In the genomic region with DNA sequence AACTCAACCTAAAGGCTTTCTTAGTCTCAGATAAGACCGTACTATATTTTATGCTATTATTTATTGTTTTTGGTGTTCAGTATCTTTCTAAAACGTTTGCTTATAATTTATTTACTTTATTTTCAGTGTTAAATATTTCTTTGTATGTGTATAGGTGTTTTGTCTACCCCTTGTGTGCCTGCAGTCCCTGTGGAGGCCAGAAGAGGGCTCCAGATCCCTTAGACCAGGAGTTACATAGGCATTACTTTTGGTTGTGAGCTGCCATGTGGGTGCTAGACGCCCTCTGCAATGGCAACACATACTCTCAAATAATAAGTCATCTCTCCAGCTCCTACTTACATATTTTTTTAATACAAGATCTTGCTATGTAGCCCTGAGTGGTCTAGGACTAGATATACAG, we compare ENCODE assay signal across 15 mouse cellular contexts. TPM values are rescaled to one million over a fixed set of nuclear protein-coding genes. Genes with fewer than 3 reads are reported as not detected.
DNase-seq lines count a peak whose midpoint lies in the region; ATAC-seq and TF ChIP-seq lines count a peak whose summit lies in the region.
"Had no signal": no experiment of that assay in that cellular context is flagged by ENCODE, and none has a peak within 500 bp of the region (broad histone marks: within the 10 kb centered on the region; RNA-seq: fewer than 3 reads in every experiment).

No protein-coding gene starts in this region.

- no peak for TF ChIP-seq EP300 in MEL (IDR thresholded peaks at IDR 0.05; ENCODE audit: low read depth in 1 of 2, low read length in 2 of 2)

- peak; percentile 20; the same call in 1 of the 2 replicates for TF ChIP-seq CTCF in forebrain, postnatal 0 days (IDR thresholded peaks at IDR 0.05; ENCODE audit: low read depth)
- TF ChIP-seq CTCF in lung, embryonic 14.5 days (IDR thresholded peaks at IDR 0.05; ENCODE audit: low read depth), result peak; percentile 42
- TF ChIP-seq CTCF in MEL (IDR thresholded peaks at IDR 0.05 in 2 of 3, conservative IDR thresholded peaks at IDR 0.05 in 1 of 3; ENCODE audit: control insufficient read depth in 1 of 3, insufficient read depth in 1 of 3, low read depth in 2 of 3, low read length in 3 of 3, poor library complexity in 1 of 3, severe bottlenecking in 1 of 3), result peak; percentile 60 to 68 (median 67)

- TF ChIP-seq POLR2A in MEL (IDR thresholded peaks at IDR 0.05; ENCODE audit: control insufficient read depth in 1 of 2, insufficient read depth in 1 of 2, low read depth in 1 of 2, low read length in 2 of 2, poor library complexity in 1 of 2), result no peak

- H3K27ac ChIP-seq in forebrain, postnatal 0 days (ENCODE audit: low read depth, low read length), result no peak overlapping the region
- no peak overlapping the region for H3K27ac ChIP-seq in forebrain, embryonic 11.5 days (ENCODE audit: low read depth, low read length)
- no peak overlapping the region for H3K27ac ChIP-seq in lung, embryonic 14.5 days (ENCODE audit: low read depth)
- no peak overlapping the region for H3K27ac ChIP-seq in MEL (ENCODE audit: control insufficient read depth, low read depth, low read length)
- H3K27ac ChIP-seq: neural tube, embryonic 13.5 days had no signal

- no peaks in the 10 kb centered on the region for H3K27me3 ChIP-seq in forebrain, postnatal 0 days (ENCODE audit: insufficient read depth, low read length)
- H3K27me3 ChIP-seq in forebrain, embryonic 11.5 days (ENCODE audit: control insufficient read depth, insufficient read depth, low read length), result no peaks in the 10 kb centered on the region
- H3K27me3 ChIP-seq in lung, embryonic 14.5 days (ENCODE audit: insufficient read depth, low read length), result no peaks in the 10 kb centered on the region
- no peaks in the 10 kb centered on the region; a peak in 1 of 4 replicates for H3K27me3 ChIP-seq in MEL (ENCODE audit: control insufficient read depth in 1 of 2, insufficient read depth in 2 of 2, low read length in 2 of 2)
- H3K27me3 ChIP-seq: neural tube, embryonic 13.5 days had no signal

- no peaks in the 10 kb centered on the region for H3K9me3 ChIP-seq in forebrain, postnatal 0 days (ENCODE audit: low read length)
- no peaks in the 10 kb centered on the region for H3K9me3 ChIP-seq in forebrain, embryonic 11.5 days (ENCODE audit: control insufficient read depth, low read length)
- no peaks in the 10 kb centered on the region for H3K9me3 ChIP-seq in lung, embryonic 14.5 days (ENCODE audit: low read depth, low read length)
- no peaks in the 10 kb centered on the region for H3K9me3 ChIP-seq in MEL (replicated peaks; ENCODE audit: insufficient read depth, low read length)
- H3K9me3 ChIP-seq: neural tube, embryonic 13.5 days had no signal

- peak; percentile 62 for TF ChIP-seq RAD21 in MEL (IDR thresholded peaks at IDR 0.05; ENCODE audit: low read depth, low read length)

- DNase-seq in forebrain, postnatal 0 days, result no peak
- DNase-seq in forebrain, embryonic 11.5 days (ENCODE audit: low spot score), result no peak
- DNase-seq in lung, embryonic 14.5 days, result no peak
- DNase-seq in lung, postnatal 25 days (ENCODE audit: low spot score), result no peak
- DNase-seq in MEL (ENCODE audit: low read depth, low spot score), result peak; percentile 54
- no peak for DNase-seq in gastrocnemius, postnatal 4 days (ENCODE audit: low spot score in 2 of 2)
- DNase-seq: adrenal gland, postnatal 25 days; cerebellum, postnatal 14 days; gastrocnemius, postnatal 25 days; heart, postnatal 4 days; kidney, adult 9 months had no signal

- no peaks in the 10 kb centered on the region for H3K79me2 ChIP-seq in MEL (ENCODE audit: control insufficient read depth, insufficient read depth, low read length, poor library complexity)

- ATAC-seq in forebrain, postnatal 0 days, result no peak
- no peak for ATAC-seq in forebrain, embryonic 11.5 days (replicated peaks; ENCODE audit: low FRiP score)
- ATAC-seq in lung, embryonic 14.5 days (ENCODE audit: insufficient read depth), result no peak
- peak; percentile 74 for ATAC-seq in megakaryocyte progenitor cell, adult 5-6 weeks (replicated peaks; ENCODE audit: poor library complexity)
- ATAC-seq in activated CD4-positive, CD25-positive, alpha-beta regulatory T cell, adult 4 months, result no peak

- no peaks in the 10 kb centered on the region for H3K36me3 ChIP-seq in forebrain, postnatal 0 days (ENCODE audit: insufficient read depth)
- no peaks in the 10 kb centered on the region for H3K36me3 ChIP-seq in forebrain, embryonic 11.5 days (ENCODE audit: control insufficient read depth, insufficient read depth, low read length)
- H3K36me3 ChIP-seq in lung, embryonic 14.5 days (ENCODE audit: insufficient read depth), result no peaks in the 10 kb centered on the region
- H3K36me3 ChIP-seq in MEL (ENCODE audit: control insufficient read depth in 1 of 2, insufficient read depth in 2 of 2, low read length in 2 of 2), result no peaks in the 10 kb centered on the region
- H3K36me3 ChIP-seq: neural tube, embryonic 13.5 days had no signal

- H3K4me1 ChIP-seq in forebrain, postnatal 0 days (ENCODE audit: insufficient read depth), result no peaks in the 10 kb centered on the region
- H3K4me1 ChIP-seq in forebrain, embryonic 11.5 days (replicated peaks; ENCODE audit: control insufficient read depth, insufficient read depth, low read length), result no peaks in the 10 kb centered on the region
- no peaks in the 10 kb centered on the region for H3K4me1 ChIP-seq in lung, embryonic 14.5 days (ENCODE audit: insufficient read depth)
- no peaks in the 10 kb centered on the region for H3K4me1 ChIP-seq in MEL (ENCODE audit: control insufficient read depth in 1 of 2, insufficient read depth in 2 of 2, low read length in 2 of 2)
- H3K4me1 ChIP-seq: neural tube, embryonic 13.5 days had no signal

- 61% methylated on average over 3 of the region's 3 CpGs for WGBS in forebrain, postnatal 0 days
- 59% methylated on average over 3 of the region's 3 CpGs for WGBS in forebrain, embryonic 11.5 days
- WGBS in lung, embryonic 14.5 days, result 48% methylated on average over 3 of the region's 3 CpGs

- no peak overlapping the region for H3K4me3 ChIP-seq in forebrain, postnatal 0 days (ENCODE audit: low read depth, low read length)
- no peak overlapping the region for H3K4me3 ChIP-seq in forebrain, embryonic 11.5 days (ENCODE audit: low read depth, low read length)
- H3K4me3 ChIP-seq in lung, embryonic 14.5 days (ENCODE audit: low read depth, low read length), result no peak overlapping the region
- H3K4me3 ChIP-seq in MEL (ENCODE audit: control insufficient read depth in 1 of 2, insufficient read depth in 1 of 2, low read depth in 2 of 2, low read length in 2 of 2), result no peak overlapping the region
- H3K4me3 ChIP-seq: neural tube, embryonic 13.5 days had no signal

- no peak overlapping the region for H3K9ac ChIP-seq in forebrain, postnatal 0 days
- H3K9ac ChIP-seq in forebrain, embryonic 11.5 days (ENCODE audit: low read length), result no peak overlapping the region
- H3K9ac ChIP-seq in lung, embryonic 14.5 days, result no peak overlapping the region
- no peak overlapping the region for H3K9ac ChIP-seq in MEL (ENCODE audit: control insufficient read depth, low read depth, low read length, poor library complexity, severe bottlenecking)
- H3K9ac ChIP-seq: neural tube, embryonic 13.5 days had no signal

- H3K4me2 ChIP-seq in forebrain, postnatal 0 days (ENCODE audit: low read depth), result no peak overlapping the region
- no peak overlapping the region for H3K4me2 ChIP-seq in forebrain, embryonic 11.5 days (ENCODE audit: low read depth, low read length, severe bottlenecking)
- H3K4me2 ChIP-seq in lung, embryonic 14.5 days, result no peak overlapping the region
- H3K4me2 ChIP-seq: neural tube, embryonic 13.5 days had no signal

RNA-seq across cellular contexts. Expression of gene Cars, which starts 12.3 kb away (rescaled TPM):
- 51.5 and 68.1 TPM in 2 replicates for total RNA-seq in forebrain, postnatal 0 days (2014; rRNA removed)
- 58.2 and 74.9 TPM in 2 replicates for polyA plus RNA-seq in forebrain, postnatal 0 days (2015; fragmentation: Nextera tagmentation; extraction: Ambion mirVana)
- polyA plus RNA-seq in forebrain, embryonic 11.5 days (2014; fragmentation: Nextera tagmentation; extraction: Ambion mirVana), result 72.6 and 83.1 TPM in 2 replicates
- polyA plus RNA-seq in lung, embryonic 14.5 days (2014; fragmentation: Nextera tagmentation; extraction: Ambion mirVana), result 59.8 and 65.9 TPM in 2 replicates
- 40.8 and 62.2 TPM in 2 replicates for total RNA-seq in MEL (2012; rRNA removed)
- 10 to 100 TPM in 1 of 2 experiments, not detected in 1; 73.5 TPM for polyA plus RNA-seq in MEL (2012; ENCODE audit: insufficient read depth in 1 of 2, insufficient read length in 2 of 2, low read depth in 1 of 2, low replicate concordance in 2 of 2, missing spikeins in 1 of 2)
- 40.3 and 55.4 TPM in 2 replicates for total RNA-seq in megakaryocyte progenitor cell, adult 5-6 weeks (2015)
- 47.5 and 74.5 TPM in 2 replicates for total RNA-seq in megakaryocyte progenitor cell, adult 5-6 weeks (2017)
- 10 to 100 TPM; 26.1 to 30.4 TPM for polyA plus RNA-seq in activated CD4-positive, CD25-positive, alpha-beta regulatory T cell, adult 4 months (2017; shearing (Covaris generic))
- total RNA-seq in gastrocnemius, postnatal 4 days (2021), result 10 to 100 TPM; 45.7 to 48.3 TPM

RNA-seq across cellular contexts. Expression of gene Tnfrsf26, which starts 16.3 kb away (rescaled TPM):
- 0.10 and 0.46 TPM in 2 replicates for total RNA-seq in forebrain, postnatal 0 days (2014; rRNA removed)
- 0.11 and 0.16 TPM in 2 replicates for polyA plus RNA-seq in forebrain, postnatal 0 days (2015; fragmentation: Nextera tagmentation; extraction: Ambion mirVana)
- 0.17 and 0.48 TPM in 2 replicates for polyA plus RNA-seq in forebrain, embryonic 11.5 days (2014; fragmentation: Nextera tagmentation; extraction: Ambion mirVana)
- 0.11 and 0.24 TPM in 2 replicates for polyA plus RNA-seq in lung, embryonic 14.5 days (2014; fragmentation: Nextera tagmentation; extraction: Ambion mirVana)
- total RNA-seq in MEL (2012; rRNA removed), result 0.42 and 0.52 TPM in 2 replicates
- under 1 TPM in 1 of 2 experiments, not detected in 1; 0.50 TPM for polyA plus RNA-seq in MEL (2012; ENCODE audit: insufficient read depth in 1 of 2, insufficient read length in 2 of 2, low read depth in 1 of 2, low replicate concordance in 2 of 2, missing spikeins in 1 of 2)
- total RNA-seq in megakaryocyte progenitor cell, adult 5-6 weeks (2015), result 28.1 and 31.6 TPM in 2 replicates
- 20.1 and 20.5 TPM in 2 replicates for total RNA-seq in megakaryocyte progenitor cell, adult 5-6 weeks (2017)
- polyA plus RNA-seq in activated CD4-positive, CD25-positive, alpha-beta regulatory T cell, adult 4 months (2017; shearing (Covaris generic)), result 100 to 1,000 TPM in 1 of 2 experiments, 10 to 100 TPM in 1; 96.1 to 107 TPM
- total RNA-seq in gastrocnemius, postnatal 4 days (2021), result under 1 TPM; 0.49 to 0.75 TPM
- total RNA-seq: left cerebral cortex, postnatal 25 days had no signal

RNA-seq across cellular contexts. Expression of gene Tnfrsf22, which starts 37.2 kb away (rescaled TPM):
- 1.3 and 1.8 TPM in 2 replicates for total RNA-seq in forebrain, postnatal 0 days (2014; rRNA removed)
- polyA plus RNA-seq in forebrain, postnatal 0 days (2015; fragmentation: Nextera tagmentation; extraction: Ambion mirVana), result 3.6 and 4.9 TPM in 2 replicates
- polyA plus RNA-seq in forebrain, embryonic 11.5 days (2014; fragmentation: Nextera tagmentation; extraction: Ambion mirVana), result 8.1 and 9.8 TPM in 2 replicates
- polyA plus RNA-seq in lung, embryonic 14.5 days (2014; fragmentation: Nextera tagmentation; extraction: Ambion mirVana), result 9.3 and 13.6 TPM in 2 replicates
- total RNA-seq in MEL (2012; rRNA removed), result 0.10 and 0.23 TPM in 2 replicates
- 1 to 10 TPM in 1 of 2 experiments, not detected in 1; 1.1 TPM for polyA plus RNA-seq in MEL (2012; ENCODE audit: insufficient read depth in 1 of 2, insufficient read length in 2 of 2, low read depth in 1 of 2, low replicate concordance in 2 of 2, missing spikeins in 1 of 2)
- total RNA-seq in megakaryocyte progenitor cell, adult 5-6 weeks (2015), result 8.3 and 13.6 TPM in 2 replicates
- 2.8 and 5.7 TPM in 2 replicates for total RNA-seq in megakaryocyte progenitor cell, adult 5-6 weeks (2017)
- 10 to 100 TPM; 14.7 to 16.2 TPM for polyA plus RNA-seq in activated CD4-positive, CD25-positive, alpha-beta regulatory T cell, adult 4 months (2017; shearing (Covaris generic))
- 1 to 10 TPM; 4.7 to 4.8 TPM for total RNA-seq in gastrocnemius, postnatal 4 days (2021)

Comparison
In these comparisons a context has a peak if more than half of its experiments do, and no peak if none do; other contexts are left out.
1. RNA of gene Tnfrsf26, which starts 16.3 kb away (polyA plus RNA-seq): 96.1 to 107 TPM in activated CD4-positive, CD25-positive, alpha-beta regulatory T cell, adult 4 months; 0.50 TPM in MEL, 0.17 to 0.48 TPM in forebrain, embryonic 11.5 days, 0.11 to 0.16 TPM in forebrain, postnatal 0 days and 0.11 to 0.24 TPM in lung, embryonic 14.5 days; every median in the first group is over 10 times any median in the second.
2. Peak in every context shown above with its lines, with median percentiles within 50 percentile points of each other: CTCF ChIP-seq.